ENCODE assay signal across 8 mouse cellular contexts in genomic region chr8:92365241-92365943, GRCm38 (mm10). TPM values are rescaled to one million over a fixed set of nuclear protein-coding genes. Genes with fewer than 3 reads are reported as not detected.
A peak's percentile ranks its signal among the peaks of the same experiment; 100 is the strongest.
DNase-seq lines count a peak whose midpoint lies in the region; ATAC-seq and TF ChIP-seq lines count a peak whose summit lies in the region.

No protein-coding gene starts in this region.

- H3K9ac ChIP-seq in limb, embryonic 14.5 days (ENCODE audit: low read depth, low read length, severe bottlenecking): peak overlapping the region; percentile 66
- H3K9ac ChIP-seq in stomach, embryonic 15.5 days: no peak overlapping the region
- no peak overlapping the region for H3K9ac ChIP-seq in intestine, postnatal 0 days (ENCODE audit: low read depth, low read length)

- peaks cover 76% of the 10 kb centered on the region for H3K27me3 ChIP-seq in limb, embryonic 14.5 days (ENCODE audit: control insufficient read depth, insufficient read depth, low read length)
- peaks cover 80% of the 10 kb centered on the region for H3K27me3 ChIP-seq in stomach, embryonic 15.5 days (replicated peaks)
- peaks cover 93% of the 10 kb centered on the region for H3K27me3 ChIP-seq in intestine, postnatal 0 days (replicated peaks; ENCODE audit: control insufficient read depth, insufficient read depth, low read length)

- peaks cover 10% of the 10 kb centered on the region; the same call in 1 of the 2 replicates for H3K4me1 ChIP-seq in limb, embryonic 14.5 days (ENCODE audit: control insufficient read depth, insufficient read depth, low read length)
- peaks cover 15% of the 10 kb centered on the region for H3K4me1 ChIP-seq in stomach, embryonic 15.5 days
- H3K4me1 ChIP-seq in intestine, postnatal 0 days (replicated peaks; ENCODE audit: control insufficient read depth, insufficient read depth, low read length): no peaks in the 10 kb centered on the region

- DNase-seq in cerebellum, postnatal 10 days: peak; percentile 27 to 47
- no peak for DNase-seq in cerebellum, adult 18-20 months
- DNase-seq in right cerebral cortex, postnatal 25 days: peak; percentile 30
- no peak for DNase-seq in right cerebral cortex, postnatal 10 days (ENCODE audit: low spot score in 2 of 2)
- peak; percentile 33 for DNase-seq in limb, embryonic 14.5 days (ENCODE audit: low spot score)
- no peak for DNase-seq in spleen, postnatal 10 days (ENCODE audit: low spot score in 2 of 2)

- TF ChIP-seq CTCF in intestine, postnatal 0 days (IDR thresholded peaks at IDR 0.05; ENCODE audit: low read depth): no peak

- no peak overlapping the region for H3K27ac ChIP-seq in limb, embryonic 14.5 days (replicated peaks; ENCODE audit: low read depth, low read length)
- no peak overlapping the region for H3K27ac ChIP-seq in stomach, embryonic 15.5 days
- no peak overlapping the region for H3K27ac ChIP-seq in intestine, postnatal 0 days (ENCODE audit: low read depth, low read length)

- TF ChIP-seq POLR2A in limb, embryonic 14.5 days (IDR thresholded peaks at IDR 0.05; ENCODE audit: borderline replicate concordance, extremely low read depth, insufficient read depth, insufficient read length): no peak

- H3K36me3 ChIP-seq in limb, embryonic 14.5 days (ENCODE audit: control insufficient read depth, insufficient read depth, low read length): peaks cover 3% of the 10 kb centered on the region
- H3K36me3 ChIP-seq in stomach, embryonic 15.5 days: no peaks in the 10 kb centered on the region
- H3K36me3 ChIP-seq in intestine, postnatal 0 days (ENCODE audit: control insufficient read depth, insufficient read depth): no peaks in the 10 kb centered on the region

- ATAC-seq in limb, embryonic 14.5 days (ENCODE audit: low FRiP score, low read depth): no peak
- no peak for ATAC-seq in stomach, embryonic 15.5 days (ENCODE audit: insufficient read depth, low FRiP score, low read depth)
- ATAC-seq in intestine, postnatal 0 days: no peak

- H3K4me2 ChIP-seq in limb, embryonic 14.5 days (replicated peaks; ENCODE audit: low read depth, low read length, severe bottlenecking): peak overlapping the region; percentile 50
- peak overlapping the region; percentile 11 for H3K4me2 ChIP-seq in stomach, embryonic 15.5 days
- no peak overlapping the region for H3K4me2 ChIP-seq in intestine, postnatal 0 days (replicated peaks; ENCODE audit: low read depth)

- H3K9me3 ChIP-seq in limb, embryonic 14.5 days (ENCODE audit: control insufficient read depth, low read length): no peaks in the 10 kb centered on the region
- H3K9me3 ChIP-seq in stomach, embryonic 15.5 days: no peaks in the 10 kb centered on the region
- no peaks in the 10 kb centered on the region for H3K9me3 ChIP-seq in intestine, postnatal 0 days (ENCODE audit: control insufficient read depth)

- H3K4me3 ChIP-seq in limb, embryonic 14.5 days (replicated peaks; ENCODE audit: low read length): peak overlapping the region; percentile 38
- H3K4me3 ChIP-seq in stomach, embryonic 15.5 days (replicated peaks): peak overlapping the region; percentile 3; the same call in 1 of the 2 replicates
- H3K4me3 ChIP-seq in intestine, postnatal 0 days (ENCODE audit: low read depth, low read length): no peak overlapping the region

- WGBS in limb, embryonic 14.5 days: 8% methylated on average over 36 of the region's 36 CpGs
- 2% methylated on average over 36 of the region's 36 CpGs for whole genome bisulfite sequencing in stomach, embryonic 15.5 days
- 2% methylated on average over 36 of the region's 36 CpGs for WGBS in intestine, postnatal 0 days

RNA-seq across cellular contexts. Expression of gene Irx5, which starts 8.0 kb away (rescaled TPM):
- polyA plus RNA-seq in limb, embryonic 14.5 days (2012; rRNA removed): 34.1 and 48.4 TPM in 2 replicates
- polyA plus RNA-seq in limb, embryonic 14.5 days (2014; fragmentation: Nextera tagmentation; extraction: Ambion mirVana): 27.5 and 34.6 TPM in 2 replicates
- 1.7 and 3.5 TPM in 2 replicates for polyA plus RNA-seq in stomach, embryonic 15.5 days (2015; fragmentation: Nextera tagmentation; extraction: Ambion mirVana)
- 0.14 and 0.50 TPM in 2 replicates for polyA plus RNA-seq in intestine, postnatal 0 days (2015; fragmentation: Nextera tagmentation; extraction: Ambion mirVana)

Comparison
In these comparisons a context has a peak if more than half of its experiments do, and no peak if none do; other contexts are left out.
1. DNase-seq: peak in cerebellum, postnatal 10 days (2 of 2), right cerebral cortex, postnatal 25 days (single experiment) and limb, embryonic 14.5 days (single experiment); none in cerebellum, adult 18-20 months (0 of 2), right cerebral cortex, postnatal 10 days (0 of 2) and spleen, postnatal 10 days (0 of 2).